Mouse (Mus musculus) hindbrain, embryonic 10.5 days (tissue): ENCODE results near the gene Vmn1r32. TPM values are rescaled to one million over a fixed set of nuclear protein-coding genes. Genes with fewer than 3 reads are reported as not detected.
A peak's percentile ranks its signal among the peaks of the same experiment; 100 is the strongest.

ENCODE experiments used
- DNase-seq: peaks from one replicate; pipeline ENCODE4 v3.0.0-alpha.2; 2017; ENCODE audit warnings: low spot score
- H3K27ac ChIP-seq: fragments of 300-500 bp; sonication (generic); 2 replicates; pipeline ENCODE4 v1.5.1; 2016; ENCODE audit warnings: mild to moderate bottlenecking, moderate library complexity
- H3K27me3 ChIP-seq: fragments of 300-500 bp; sonication (generic); 2 replicates; pipeline ENCODE4 v1.6.1; 2016; ENCODE audit warnings: mild to moderate bottlenecking; ENCODE audit not compliant: poor library complexity, insufficient read depth, severe bottlenecking
- H3K36me3 ChIP-seq: fragments of 300-500 bp; sonication (generic); 2 replicates; pipeline ENCODE4 v1.6.1; 2016; ENCODE audit warnings: mild to moderate bottlenecking, moderate library complexity
- H3K4me1 ChIP-seq: fragments of 300-500 bp; sonication (generic); replicated peaks from 2 replicates; pipeline ENCODE4 v1.6.1; 2016; ENCODE audit warnings: mild to moderate bottlenecking
- H3K4me3 ChIP-seq: fragments of 300-500 bp; sonication (generic); 2 replicates; pipeline ENCODE4 v1.5.1; 2016; ENCODE audit warnings: mild to moderate bottlenecking, moderate library complexity
- H3K9me3 ChIP-seq: fragments of 300-500 bp; sonication (generic); 2 replicates; pipeline ENCODE4 v1.6.1; 2016; ENCODE audit warnings: mild to moderate bottlenecking, moderate library complexity
- WGBS: fragments of 180-500 bp; shearing (Covaris S2); methylation state at CpG from one replicate; pipeline ENCODE4 v1.1.7; 2016; 5-methylcytosine and 5-hydroxymethylcytosine counted together
- polyA plus RNA-seq: library from polyadenylated mRNA; unstranded; fragments of >200 nt; fragmentation: Nextera tagmentation; extraction: Ambion mirVana; gene quantifications from 2 replicates; pipeline ENCODE4 v1.2.1, GENCODE M21; 2016

Gene Vmn1r32
- polyA plus RNA-seq = 0.08 and 0.14 TPM in 2 replicates

GRCm38 (mm10) chr6:66559996-66560395 is at the start of gene Vmn1r32:
Gene Vmn1r32, minus strand, starts transcription at chr6:66560096.
- no peaks in the 10 kb centered on the region for H3K36me3 ChIP-seq
- no peaks in the 10 kb centered on the region for H3K4me1 ChIP-seq
- no peaks in the 10 kb centered on the region for H3K9me3 ChIP-seq
- H3K27ac ChIP-seq = no peak within 1 kb of the TSS
- 83% methylated on average over 1 of the region's 1 CpGs for WGBS
- no peaks in the 10 kb centered on the region for H3K27me3 ChIP-seq
- no peak within 1 kb of the TSS for H3K4me3 ChIP-seq
- no peak for DNase-seq

DNA sequence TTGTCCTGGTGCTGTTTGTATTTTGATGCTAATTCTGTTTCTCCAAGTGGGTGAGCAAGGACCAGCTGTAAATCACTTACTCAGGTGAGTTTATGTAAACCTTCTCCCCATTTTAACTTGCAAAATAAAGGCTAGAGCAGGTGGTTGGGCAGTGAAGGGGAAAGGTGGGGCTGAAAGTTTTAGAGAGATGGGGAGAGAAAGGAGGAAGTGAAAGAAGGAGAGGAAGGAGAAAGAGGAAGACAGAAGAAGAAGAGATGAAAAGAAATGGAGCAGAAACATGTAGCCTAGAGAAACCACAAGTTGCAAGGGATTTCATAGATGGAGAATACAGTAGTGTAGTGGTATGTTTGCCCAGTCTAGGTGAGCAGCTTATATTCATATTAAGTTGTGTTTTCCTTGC is 35.9 kb upstream of the Vmn1r32 start:
- H3K27ac ChIP-seq = no peak overlapping the region
- no peaks in the 10 kb centered on the region for H3K4me1 ChIP-seq
- H3K4me3 ChIP-seq = no peak overlapping the region
- H3K27me3 ChIP-seq = no peaks in the 10 kb centered on the region
- H3K9me3 ChIP-seq = 0 out of 2 replicates have a peak, but pooled peaks cover under 1% of the 10 kb centered on the region
- DNase-seq = no peak
- H3K36me3 ChIP-seq = no peaks in the 10 kb centered on the region

DNA sequence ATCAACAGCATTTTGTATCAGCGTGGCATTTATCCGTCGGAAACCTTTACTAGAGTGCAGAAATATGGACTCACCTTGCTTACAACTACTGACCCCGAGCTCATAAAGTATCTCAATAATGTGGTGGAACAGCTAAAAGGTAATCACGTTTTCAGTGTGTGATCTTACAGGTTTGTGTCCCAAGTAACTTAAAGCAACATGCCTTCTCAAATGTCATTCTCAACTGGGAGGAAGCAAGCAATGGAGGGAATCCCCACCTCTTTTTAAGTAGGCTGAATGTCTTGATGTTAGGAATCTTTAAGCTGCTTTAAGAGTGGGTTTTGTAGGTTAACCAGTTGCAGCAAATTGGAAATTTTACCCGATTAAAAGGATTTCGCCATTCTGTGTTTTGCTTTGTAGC is 23.9 kb downstream of the Vmn1r32 start:
- H3K4me1 ChIP-seq = peaks cover 17% of the 10 kb centered on the region
- H3K27me3 ChIP-seq = no peaks in the 10 kb centered on the region
- DNase-seq = no peak
- whole genome bisulfite sequencing = 17% methylated on average over 7 of the region's 7 CpGs
- H3K9me3 ChIP-seq = no peaks in the 10 kb centered on the region
- H3K36me3 ChIP-seq = peaks cover 36% of the 10 kb centered on the region
- peak overlapping the region; percentile 94 for H3K27ac ChIP-seq
- peak overlapping the region; percentile 78 for H3K4me3 ChIP-seq

DNA sequence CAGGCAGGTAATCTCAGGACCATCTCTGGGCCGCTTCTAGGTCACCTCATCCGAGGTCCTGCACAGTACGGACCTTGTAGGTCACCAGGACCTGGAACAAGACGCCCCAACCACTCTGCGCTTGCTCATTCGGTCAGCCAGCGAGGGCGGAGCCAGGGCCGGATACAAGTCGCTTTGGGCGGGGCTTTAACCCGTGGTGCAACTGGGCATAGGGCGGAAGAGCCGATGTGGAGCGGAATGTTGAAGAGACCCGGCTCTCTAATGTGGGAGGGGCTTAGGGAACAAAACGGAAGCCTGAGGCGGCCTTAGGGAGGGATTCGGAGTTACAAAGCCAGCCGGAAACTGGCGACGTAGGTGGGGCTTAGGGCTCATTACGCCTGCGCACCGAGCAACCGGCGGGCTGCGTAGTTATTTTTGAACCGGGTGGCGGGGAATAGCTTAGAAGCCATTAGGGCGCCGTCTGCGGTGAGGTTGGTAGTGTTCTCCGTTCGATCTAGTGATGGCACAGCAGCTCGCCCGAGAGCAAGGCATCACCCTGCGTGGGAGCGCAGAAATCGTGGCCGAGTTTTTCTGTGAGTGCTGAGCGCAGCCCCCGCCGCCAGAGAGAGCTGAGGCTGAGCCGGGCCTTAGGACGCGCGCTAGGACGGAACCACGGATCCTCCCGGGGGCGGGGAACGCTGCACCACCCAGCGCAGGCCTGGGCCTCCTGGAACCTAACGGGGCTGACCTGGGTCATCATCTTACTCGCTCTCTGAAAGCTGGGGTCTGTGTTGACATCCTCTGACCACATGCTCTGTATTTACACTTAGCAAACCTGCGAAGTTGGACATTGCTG is 24.7 kb downstream of the Vmn1r32 start, which contains the start of gene Mad2l1:
TSS of gene Mad2l1 (plus strand) at position 363 of the 835 bp plus-strand sequence.
- Histone ChIP-seq H3K27me3 (no peaks in the 10 kb centered on the region), H3K4me1 (peaks cover 17% of the 10 kb centered on the region), H3K36me3 (peaks cover 29% of the 10 kb centered on the region), H3K4me3 (peak within 1 kb of the TSS; percentile 78), H3K9me3 (no peaks in the 10 kb centered on the region), H3K27ac (peak within 1 kb of the TSS; percentile 94)
- peak; percentile 97 for DNase-seq
- under 1% methylated on average over 57 of the region's 57 CpGs for WGBS

GRCm38 (mm10) chr6:66534366-66534941 is 25.4 kb downstream of the Vmn1r32 start:
- DNase-seq = no peak
- WGBS = 77% methylated on average over 5 of the region's 5 CpGs
- H3K27me3 ChIP-seq = no peaks in the 10 kb centered on the region
- no peaks in the 10 kb centered on the region for H3K9me3 ChIP-seq
- peak overlapping the region; percentile 94 for H3K27ac ChIP-seq
- H3K36me3 ChIP-seq = peaks cover 21% of the 10 kb centered on the region
- peaks cover 17% of the 10 kb centered on the region for H3K4me1 ChIP-seq
- peak overlapping the region; percentile 78 for H3K4me3 ChIP-seq

GRCm38 (mm10) chr6:66533241-66533640 is 26.7 kb downstream of the Vmn1r32 start:
- no peak for DNase-seq
- H3K36me3 ChIP-seq = peaks cover 10% of the 10 kb centered on the region
- peaks cover 3% of the 10 kb centered on the region; the same call in 1 of the 2 replicates for H3K9me3 ChIP-seq
- H3K27ac ChIP-seq = no peak overlapping the region
- H3K4me3 ChIP-seq = no peak overlapping the region
- WGBS = 44% methylated on average over 3 of the region's 3 CpGs
- no peaks in the 10 kb centered on the region for H3K27me3 ChIP-seq
- H3K4me1 ChIP-seq = peaks cover 17% of the 10 kb centered on the region

DNA sequence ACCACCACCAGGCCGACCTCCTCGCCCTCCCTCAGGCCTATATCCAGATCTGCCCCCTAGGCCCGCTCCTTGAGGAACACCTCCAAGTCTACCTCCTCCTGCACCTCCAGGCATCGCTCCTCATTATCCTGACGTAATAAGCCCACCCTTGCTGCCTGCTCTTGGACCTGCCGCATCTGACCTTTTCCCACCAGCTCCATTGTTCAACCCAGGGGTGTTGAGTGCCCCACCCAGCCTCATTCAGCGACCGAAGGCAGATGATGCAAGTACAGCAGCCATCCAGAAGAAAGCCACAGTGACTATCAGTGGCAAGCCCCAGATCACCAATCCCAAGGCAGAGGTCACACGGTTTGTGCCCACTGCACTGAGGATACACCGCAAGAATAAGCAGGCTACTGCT is 31.5 kb downstream of the Vmn1r32 start:
- no peaks in the 10 kb centered on the region for H3K4me1 ChIP-seq
- peaks cover 5% of the 10 kb centered on the region; the same call in 1 of the 2 replicates for H3K9me3 ChIP-seq
- no peak overlapping the region for H3K27ac ChIP-seq
- H3K36me3 ChIP-seq = no peaks in the 10 kb centered on the region
- H3K27me3 ChIP-seq = no peaks in the 10 kb centered on the region
- DNase-seq = no peak
- WGBS = 93% methylated on average over 10 of the region's 10 CpGs
- H3K4me3 ChIP-seq = no peak overlapping the region

GRCm38 (mm10) chr6:66516368-66516767 is 43.5 kb downstream of the Vmn1r32 start:
- Histone ChIP-seq H3K27me3 (no peaks in the 10 kb centered on the region), H3K4me1 (no peaks in the 10 kb centered on the region), H3K27ac (no peak overlapping the region), H3K4me3 (no peak overlapping the region), H3K9me3 (no peaks in the 10 kb centered on the region), H3K36me3 (no peaks in the 10 kb centered on the region)
- DNase-seq = no peak
- WGBS = 89% methylated on average over 5 of the region's 5 CpGs

Other genes starting within 250 kb of the Vmn1r32 start
- 118 and 159 TPM in 2 replicates for gene Mad2l1, start 24.7 kb downstream of the Vmn1r32 start, polyA plus RNA-seq
- not detected in 2 replicates for gene Vmn1r33, start 58.2 kb upstream of the Vmn1r32 start, polyA plus RNA-seq
- gene Vmn1r34, start 83.8 kb upstream of the Vmn1r32 start, polyA plus RNA-seq = not detected in 2 replicates
- not detected in 2 replicates for gene Vmn1r35, start 125.8 kb upstream of the Vmn1r32 start, polyA plus RNA-seq
- gene Vmn1r36, start 159.1 kb upstream of the Vmn1r32 start, polyA plus RNA-seq = not detected in 2 replicates
- not detected in 2 replicates for gene Vmn1r37, start 169.3 kb upstream of the Vmn1r32 start, polyA plus RNA-seq
- gene Vmn1r38, start 222.5 kb upstream of the Vmn1r32 start, polyA plus RNA-seq = not detected in 2 replicates